Mouse (Mus musculus): ENCODE data around the gene Slit2. TPM values are rescaled to one million over a fixed set of nuclear protein-coding genes. Genes with fewer than 3 reads are reported as not detected.

The Slit2 gene
- total and polyA plus RNA-seq, 2 experiments: 0.09 to 0.13 TPM

GRCm38 (mm10) chr5:48034875-48035274 is 51.9 kb downstream of the Slit2 start:
- DNase-seq (ENCODE audit: extremely low read depth, low read depth, low spot score): no peak
- no peak for TF ChIP-seq CTCF (IDR thresholded peaks at IDR 0.05; ENCODE audit: low read depth, low read length)
- no peak for TF ChIP-seq POLR2A (IDR thresholded peaks at IDR 0.05; ENCODE audit: extremely low read depth, insufficient read depth, low read length)
- H3K9ac ChIP-seq (ENCODE audit: low read depth, low read length): no peak overlapping the region
- no peaks in the 10 kb centered on the region for H3K4me1 ChIP-seq (ENCODE audit: control insufficient read depth, insufficient read depth, low read length)
- no peak overlapping the region for H3K27ac ChIP-seq (replicated peaks; ENCODE audit: insufficient read depth, low read depth, low read length)
- H3K27me3 ChIP-seq (ENCODE audit: control insufficient read depth, insufficient read depth, low read length): no peaks in the 10 kb centered on the region
- no peaks in the 10 kb centered on the region for H3K36me3 ChIP-seq (ENCODE audit: control insufficient read depth, insufficient read depth, low read length)
- no peak overlapping the region for H3K4me3 ChIP-seq (ENCODE audit: insufficient read depth, low read depth, low read length)
- H3K79me2 ChIP-seq (ENCODE audit: control insufficient read depth, insufficient read depth, low read length): no peaks in the 10 kb centered on the region
- WGBS: 50% methylated on average over 1 of the region's 1 CpGs

GRCm38 (mm10) chr5:48038033-48038432 is 55.1 kb downstream of the Slit2 start:
- Histone ChIP-seq H3K27me3 (ENCODE audit: control insufficient read depth, insufficient read depth, low read length) (no peaks in the 10 kb centered on the region), H3K4me3 (ENCODE audit: insufficient read depth, low read depth, low read length) (no peak overlapping the region), H3K79me2 (ENCODE audit: control insufficient read depth, insufficient read depth, low read length) (no peaks in the 10 kb centered on the region), H3K27ac (replicated peaks; ENCODE audit: insufficient read depth, low read depth, low read length) (no peak overlapping the region), H3K9ac (ENCODE audit: low read depth, low read length) (no peak overlapping the region), H3K4me1 (ENCODE audit: control insufficient read depth, insufficient read depth, low read length) (no peaks in the 10 kb centered on the region), H3K36me3 (ENCODE audit: control insufficient read depth, insufficient read depth, low read length) (no peaks in the 10 kb centered on the region)
- DNase-seq (ENCODE audit: extremely low read depth, low read depth, low spot score): no peak
- WGBS: 34% methylated on average over 5 of the region's 5 CpGs
- TF ChIP-seq POLR2A (IDR thresholded peaks at IDR 0.05; ENCODE audit: extremely low read depth, insufficient read depth, low read length): no peak
- no peak for TF ChIP-seq CTCF (IDR thresholded peaks at IDR 0.05; ENCODE audit: low read depth, low read length)

DNA sequence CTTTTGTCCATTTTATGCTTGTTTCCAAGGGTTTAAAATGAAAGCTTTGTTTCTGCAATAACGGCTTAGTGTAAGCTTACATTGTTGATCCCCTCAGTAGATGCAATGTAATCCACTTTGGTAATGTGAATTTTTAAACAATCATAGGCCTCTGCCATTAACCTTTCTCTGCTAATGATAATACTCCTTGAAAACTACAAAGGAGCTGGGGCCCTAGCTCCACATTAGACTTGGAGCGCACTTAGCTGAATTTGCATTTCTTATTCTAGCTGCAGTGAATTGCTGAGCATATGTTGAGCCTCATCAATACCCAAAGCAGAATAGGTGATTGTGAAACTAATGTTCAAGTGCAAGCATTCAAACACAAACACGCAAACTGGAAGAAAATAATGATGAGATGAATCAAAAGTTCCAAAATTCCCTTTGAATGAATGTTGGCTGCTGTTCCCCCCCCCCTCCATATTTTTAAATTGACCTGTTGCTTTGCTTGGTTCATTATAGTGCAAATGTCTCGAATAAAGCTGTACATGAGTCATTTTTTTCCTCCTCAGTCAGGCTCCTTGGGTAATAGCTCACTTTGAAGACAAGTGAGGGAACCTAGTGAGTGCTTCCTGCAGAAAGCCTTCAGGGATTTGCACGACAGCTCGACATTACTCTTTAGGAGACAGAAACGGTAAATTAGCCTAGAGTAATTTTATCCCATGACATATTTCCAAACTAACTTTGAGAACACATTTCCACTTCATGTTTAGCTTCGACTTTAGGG is 66.2 kb downstream of the Slit2 start:
- TF ChIP-seq POLR2A (IDR thresholded peaks at IDR 0.05; ENCODE audit: extremely low read depth, insufficient read depth, low read length) (no peak), CTCF (IDR thresholded peaks at IDR 0.05; ENCODE audit: low read depth, low read length) (no peak)
- H3K79me2 ChIP-seq (ENCODE audit: control insufficient read depth, insufficient read depth, low read length): no peaks in the 10 kb centered on the region
- H3K4me3 ChIP-seq (ENCODE audit: insufficient read depth, low read depth, low read length): no peak overlapping the region
- H3K27me3 ChIP-seq (ENCODE audit: control insufficient read depth, insufficient read depth, low read length): no peaks in the 10 kb centered on the region
- WGBS: 73% methylated on average over 8 of the region's 8 CpGs
- no peaks in the 10 kb centered on the region for H3K4me1 ChIP-seq (ENCODE audit: control insufficient read depth, insufficient read depth, low read length)
- no peaks in the 10 kb centered on the region for H3K36me3 ChIP-seq (ENCODE audit: control insufficient read depth, insufficient read depth, low read length)
- no peak for DNase-seq (ENCODE audit: extremely low read depth, low read depth, low spot score)
- no peak overlapping the region for H3K9ac ChIP-seq (ENCODE audit: low read depth, low read length)
- no peak overlapping the region for H3K27ac ChIP-seq (replicated peaks; ENCODE audit: insufficient read depth, low read depth, low read length)

- WGBS: 88% methylated on average over 5 of the region's 5 CpGs
Observed at GRCm38 (mm10) chr5:48050637-48051314, 67.8 kb downstream of the Slit2 start.

DNA sequence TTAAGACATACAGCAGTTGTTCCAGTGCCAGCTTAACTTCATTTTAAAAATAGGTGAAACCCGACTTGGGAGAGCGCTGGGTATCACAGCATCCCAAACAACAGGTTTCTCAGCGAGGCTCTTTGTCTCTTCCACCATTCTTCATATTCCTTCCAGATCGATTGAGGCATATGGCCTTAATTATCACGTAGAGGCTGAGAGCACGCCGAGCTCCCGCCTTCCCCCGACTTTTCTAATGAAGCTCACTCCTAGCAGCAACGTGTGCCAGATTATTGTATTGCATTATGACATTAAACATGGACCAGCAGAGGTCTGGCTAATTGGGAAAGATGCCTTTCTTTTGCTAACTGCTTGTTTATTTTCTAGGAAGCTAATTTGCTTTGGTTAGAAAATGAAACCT is 75.7 kb downstream of the Slit2 start:
- Histone ChIP-seq H3K4me3 (ENCODE audit: insufficient read depth, low read depth, low read length) (no peak overlapping the region), H3K27ac (replicated peaks; ENCODE audit: insufficient read depth, low read depth, low read length) (no peak overlapping the region), H3K27me3 (ENCODE audit: control insufficient read depth, insufficient read depth, low read length) (no peaks in the 10 kb centered on the region), H3K79me2 (ENCODE audit: control insufficient read depth, insufficient read depth, low read length) (no peaks in the 10 kb centered on the region), H3K4me1 (ENCODE audit: control insufficient read depth, insufficient read depth, low read length) (no peaks in the 10 kb centered on the region), H3K36me3 (ENCODE audit: control insufficient read depth, insufficient read depth, low read length) (no peaks in the 10 kb centered on the region), H3K9ac (ENCODE audit: low read depth, low read length) (no peak overlapping the region)
- DNase-seq (ENCODE audit: extremely low read depth, low read depth, low spot score): no peak
- TF ChIP-seq POLR2A (IDR thresholded peaks at IDR 0.05; ENCODE audit: extremely low read depth, insufficient read depth, low read length): no peak
- no peak for TF ChIP-seq CTCF (IDR thresholded peaks at IDR 0.05; ENCODE audit: low read depth, low read length)
- 70% methylated on average over 10 of the region's 10 CpGs for WGBS

More at GRCm38 (mm10) chr5:48050637-48051314, 67.8 kb downstream of the Slit2 start:
- no peak for DNase-seq (ENCODE audit: extremely low read depth, low read depth, low spot score)
- Histone ChIP-seq H3K4me3 (ENCODE audit: insufficient read depth, low read depth, low read length) (no peak overlapping the region), H3K4me1 (ENCODE audit: control insufficient read depth, insufficient read depth, low read length) (no peaks in the 10 kb centered on the region), H3K27me3 (ENCODE audit: control insufficient read depth, insufficient read depth, low read length) (no peaks in the 10 kb centered on the region), H3K36me3 (ENCODE audit: control insufficient read depth, insufficient read depth, low read length) (no peaks in the 10 kb centered on the region), H3K9ac (ENCODE audit: low read depth, low read length) (no peak overlapping the region), H3K27ac (replicated peaks; ENCODE audit: insufficient read depth, low read depth, low read length) (no peak overlapping the region), H3K79me2 (ENCODE audit: control insufficient read depth, insufficient read depth, low read length) (no peaks in the 10 kb centered on the region)
- TF ChIP-seq POLR2A (IDR thresholded peaks at IDR 0.05; ENCODE audit: extremely low read depth, insufficient read depth, low read length) (no peak), CTCF (IDR thresholded peaks at IDR 0.05; ENCODE audit: low read depth, low read length) (no peak)

- no peaks in the 10 kb centered on the region for H3K27me3 ChIP-seq (ENCODE audit: control insufficient read depth, insufficient read depth, low read length)
- no peaks in the 10 kb centered on the region for H3K4me1 ChIP-seq (ENCODE audit: control insufficient read depth, insufficient read depth, low read length)
- no peaks in the 10 kb centered on the region for H3K36me3 ChIP-seq (ENCODE audit: control insufficient read depth, insufficient read depth, low read length)
- H3K79me2 ChIP-seq (ENCODE audit: control insufficient read depth, insufficient read depth, low read length): no peaks in the 10 kb centered on the region
- DNase-seq (ENCODE audit: extremely low read depth, low read depth, low spot score): no peak
- 54% methylated on average over 2 of the region's 2 CpGs for WGBS
- no peak overlapping the region for H3K9ac ChIP-seq (ENCODE audit: low read depth, low read length)
- no peak overlapping the region for H3K4me3 ChIP-seq (ENCODE audit: insufficient read depth, low read depth, low read length)
- H3K27ac ChIP-seq (replicated peaks; ENCODE audit: insufficient read depth, low read depth, low read length): no peak overlapping the region
- TF ChIP-seq CTCF (IDR thresholded peaks at IDR 0.05; ENCODE audit: low read depth, low read length) (no peak), POLR2A (IDR thresholded peaks at IDR 0.05; ENCODE audit: extremely low read depth, insufficient read depth, low read length) (no peak)
Observed at GRCm38 (mm10) chr5:48060715-48061114, 77.8 kb downstream of the Slit2 start.
